In genomic region chr13:8388541-8388940, GRCm38 (mm10) we compare ENCODE assay signal across 19 mouse cellular contexts.
DNase-seq lines count a peak whose midpoint lies in the region; ATAC-seq and TF ChIP-seq lines count a peak whose summit lies in the region.
"Had no signal": no experiment of that assay in that cellular context is flagged by ENCODE, and none has a peak within 500 bp of the region (broad histone marks: within the 10 kb centered on the region; RNA-seq: fewer than 3 reads in every experiment).

No protein-coding gene starts in this region.

- DNase-seq in limb, embryonic 14.5 days (ENCODE audit: low spot score) = peak; percentile 11
- no peak for DNase-seq in limb, embryonic 10.5 days (ENCODE audit: low spot score)
- DNase-seq in brain, embryonic 14.5 days (ENCODE audit: low read depth) = peak; percentile 29
- peak; percentile 23 to 40 for DNase-seq in layer of hippocampus, postnatal 14 days (ENCODE audit: low spot score in 2 of 2)
- DNase-seq in right cerebral cortex, postnatal 10 days (ENCODE audit: low spot score in 2 of 2) = no peak
- DNase-seq: cerebellum, postnatal 25 days; embryo, embryonic 11 days; gastrocnemius, adult 2 months; kidney, adult 2 months; kidney, postnatal 36 days; lung, adult 2 months; thymus, postnatal 4 days had no signal

- no peak overlapping the region for H3K27ac ChIP-seq in forebrain, embryonic 13.5 days
- H3K27ac ChIP-seq in forebrain, embryonic 15.5 days (replicated peaks) = no peak overlapping the region
- H3K27ac ChIP-seq in limb, embryonic 14.5 days (replicated peaks; ENCODE audit: low read depth, low read length) = no peak overlapping the region
- no peak overlapping the region for H3K27ac ChIP-seq in limb, embryonic 10.5 days
- H3K27ac ChIP-seq: forebrain, embryonic 12.5 days; gastrocnemius, adult 2 months; heart, embryonic 10.5 days; liver, embryonic 12.5 days had no signal

- no peaks in the 10 kb centered on the region for H3K36me3 ChIP-seq in forebrain, embryonic 13.5 days (ENCODE audit: poor library complexity, severe bottlenecking)
- no peaks in the 10 kb centered on the region for H3K36me3 ChIP-seq in forebrain, embryonic 15.5 days
- H3K36me3 ChIP-seq in limb, embryonic 14.5 days (ENCODE audit: control insufficient read depth, insufficient read depth, low read length) = no peaks in the 10 kb centered on the region
- H3K36me3 ChIP-seq in limb, embryonic 10.5 days = no peaks in the 10 kb centered on the region
- H3K36me3 ChIP-seq: forebrain, embryonic 12.5 days; heart, embryonic 10.5 days; liver, embryonic 12.5 days had no signal

- no peak overlapping the region for H3K4me3 ChIP-seq in forebrain, embryonic 13.5 days
- no peak overlapping the region for H3K4me3 ChIP-seq in forebrain, embryonic 15.5 days
- H3K4me3 ChIP-seq in limb, embryonic 14.5 days (replicated peaks; ENCODE audit: low read length) = no peak overlapping the region
- no peak overlapping the region for H3K4me3 ChIP-seq in limb, embryonic 10.5 days
- H3K4me3 ChIP-seq: forebrain, embryonic 12.5 days; gastrocnemius, adult 2 months; heart, embryonic 10.5 days; liver, embryonic 12.5 days; megakaryocyte, embryonic 14.5 days had no signal

- H3K4me1 ChIP-seq in forebrain, embryonic 13.5 days = no peaks in the 10 kb centered on the region
- H3K4me1 ChIP-seq in forebrain, embryonic 15.5 days = no peaks in the 10 kb centered on the region
- no peaks in the 10 kb centered on the region; the same call in 1 of the 2 replicates for H3K4me1 ChIP-seq in limb, embryonic 14.5 days (ENCODE audit: control insufficient read depth, insufficient read depth, low read length)
- H3K4me1 ChIP-seq in limb, embryonic 10.5 days = 0 out of 2 replicates have a peak, but pooled peaks cover 2% of the 10 kb centered on the region
- H3K4me1 ChIP-seq: forebrain, embryonic 12.5 days; heart, embryonic 10.5 days; liver, embryonic 12.5 days; megakaryocyte, embryonic 14.5 days had no signal

- no peak for TF ChIP-seq POLR2A in limb, embryonic 14.5 days (IDR thresholded peaks at IDR 0.05; ENCODE audit: borderline replicate concordance, extremely low read depth, insufficient read depth, insufficient read length)
- TF ChIP-seq POLR2A in brain, embryonic 14.5 days (IDR thresholded peaks at IDR 0.05; ENCODE audit: borderline replicate concordance, extremely low read depth, insufficient read depth, insufficient read length, poor library complexity, severe bottlenecking) = no peak

- 15% methylated on average over 1 of the region's 1 CpGs for WGBS in forebrain, embryonic 13.5 days
- WGBS in forebrain, embryonic 15.5 days = 24% methylated on average over 1 of the region's 1 CpGs
- WGBS in limb, embryonic 14.5 days = 14% methylated on average over 1 of the region's 1 CpGs
- 55% methylated on average over 1 of the region's 1 CpGs for WGBS in limb, embryonic 10.5 days

- peak; percentile 41; the same call in 1 of the 2 replicates for ATAC-seq in forebrain, embryonic 13.5 days
- no peak for ATAC-seq in forebrain, embryonic 15.5 days (replicated peaks)
- no peak for ATAC-seq in limb, embryonic 14.5 days (ENCODE audit: low FRiP score, low read depth)
- ATAC-seq: inflammation-experienced regulatory T-cells, adult 6 months; liver, embryonic 12.5 days had no signal

- H3K9ac ChIP-seq in forebrain, embryonic 13.5 days = no peak overlapping the region
- no peak overlapping the region for H3K9ac ChIP-seq in forebrain, embryonic 15.5 days (replicated peaks)
- no peak overlapping the region for H3K9ac ChIP-seq in limb, embryonic 14.5 days (ENCODE audit: low read depth, low read length, severe bottlenecking)
- H3K9ac ChIP-seq: forebrain, embryonic 12.5 days; liver, embryonic 12.5 days had no signal

- no peak for TF ChIP-seq CTCF in brain, embryonic 14.5 days (IDR thresholded peaks at IDR 0.05; ENCODE audit: borderline replicate concordance, extremely low read depth, insufficient read depth, insufficient read length)

- no peaks in the 10 kb centered on the region for H3K9me3 ChIP-seq in forebrain, embryonic 13.5 days (replicated peaks)
- H3K9me3 ChIP-seq in forebrain, embryonic 15.5 days = no peaks in the 10 kb centered on the region
- no peaks in the 10 kb centered on the region for H3K9me3 ChIP-seq in limb, embryonic 14.5 days (ENCODE audit: control insufficient read depth, low read length)
- H3K9me3 ChIP-seq in limb, embryonic 10.5 days (replicated peaks) = no peaks in the 10 kb centered on the region
- H3K9me3 ChIP-seq: forebrain, embryonic 12.5 days; heart, embryonic 10.5 days; liver, embryonic 12.5 days; megakaryocyte, embryonic 14.5 days had no signal

- H3K27me3 ChIP-seq in forebrain, embryonic 13.5 days = no peaks in the 10 kb centered on the region
- no peaks in the 10 kb centered on the region for H3K27me3 ChIP-seq in forebrain, embryonic 15.5 days
- H3K27me3 ChIP-seq in limb, embryonic 14.5 days (ENCODE audit: control insufficient read depth, insufficient read depth, low read length) = no peaks in the 10 kb centered on the region
- no peaks in the 10 kb centered on the region for H3K27me3 ChIP-seq in limb, embryonic 10.5 days (ENCODE audit: low read depth, poor library complexity, severe bottlenecking)
- H3K27me3 ChIP-seq: forebrain, embryonic 12.5 days; liver, embryonic 12.5 days; megakaryocyte, embryonic 14.5 days had no signal

- no peak overlapping the region for H3K4me2 ChIP-seq in forebrain, embryonic 13.5 days
- no peak overlapping the region for H3K4me2 ChIP-seq in forebrain, embryonic 15.5 days (replicated peaks)
- H3K4me2 ChIP-seq in limb, embryonic 14.5 days (replicated peaks; ENCODE audit: low read depth, low read length, severe bottlenecking) = no peak overlapping the region
- H3K4me2 ChIP-seq: forebrain, embryonic 12.5 days; liver, embryonic 12.5 days had no signal

Comparison
In these comparisons a context has a peak if more than half of its experiments do, and no peak if none do; other contexts are left out.
1. DNase-seq: peak in limb, embryonic 14.5 days (single experiment), brain, embryonic 14.5 days (single experiment) and layer of hippocampus, postnatal 14 days (2 of 2); none in limb, embryonic 10.5 days (single experiment) and right cerebral cortex, postnatal 10 days (0 of 2).